Mouse (Mus musculus) adrenal gland, postnatal 4 days (tissue): ENCODE data around the gene Slc25a11. TPM values are rescaled to one million over a fixed set of nuclear protein-coding genes. Genes with fewer than 3 reads are reported as not detected.

Source experiments
- total RNA-seq, 2 experiments: library from RNA; stranded (reverse); gene quantifications; 2 replicates each; pipeline ENCODE4 v1.2.3; 2021

Slc25a11 gene
- total RNA-seq, 2 experiments from 2014 or later = 153 TPM

Other genes with a start within 250 kb of the Slc25a11 start
- gene Pelp1, start 237.4 kb downstream of the Slc25a11 start, total RNA-seq = 10 to 100 TPM; 37.2 to 40.5 TPM
- 10 to 100 TPM; 30.4 to 32.3 TPM for gene Arrb2, start 214.8 kb downstream of the Slc25a11 start, total RNA-seq
- 10 to 100 TPM; 17.3 to 18.6 TPM for gene Med11, start 195.6 kb downstream of the Slc25a11 start, total RNA-seq
- gene Zmynd15, start 188.0 kb downstream of the Slc25a11 start, total RNA-seq = 1 to 10 TPM; 2.2 to 2.3 TPM
- 1 to 10 TPM; 5.8 to 7.4 TPM for gene Cxcl16, start 187.5 kb downstream of the Slc25a11 start, total RNA-seq
- 1 to 10 TPM; 1.3 TPM for gene Tm4sf5, start 142.2 kb downstream of the Slc25a11 start, total RNA-seq
- under 1 TPM; 0.51 to 0.64 TPM for gene Vmo1, start 132.9 kb downstream of the Slc25a11 start, total RNA-seq
- 1 to 10 TPM in 1 of 2 experiments, not detected in 1; 5.0 TPM for gene Gltpd2, start 128.3 kb downstream of the Slc25a11 start, total RNA-seq
- gene Psmb6, start 122.1 kb downstream of the Slc25a11 start, total RNA-seq = 100 to 1,000 TPM; 289 to 310 TPM
- not detected for gene Gm40193, start 114.5 kb downstream of the Slc25a11 start, total RNA-seq
- 10 to 100 TPM; 11.8 to 15.4 TPM for gene Pld2, start 107.4 kb downstream of the Slc25a11 start, total RNA-seq
- gene Mink1, start 84.6 kb downstream of the Slc25a11 start, total RNA-seq = 10 to 100 TPM; 67.7 to 67.8 TPM
- gene 4930544D05Rik, start 31.6 kb downstream of the Slc25a11 start, total RNA-seq = not detected
- under 1 TPM in 1 of 2 experiments, not detected in 1; 0.36 TPM for gene Chrne, start 28.3 kb downstream of the Slc25a11 start, total RNA-seq
- 1 to 10 TPM in 1 of 2 experiments, under 1 TPM in 1; 0.28 to 1.2 TPM for gene Gp1ba, start 8.4 kb downstream of the Slc25a11 start, total RNA-seq
- gene Rnf167, start 244 bp downstream of the Slc25a11 start, total RNA-seq = 100 to 1,000 TPM; 100 to 106 TPM
- gene Pfn1, start 7.2 kb upstream of the Slc25a11 start, total RNA-seq = 100 to 1,000 TPM; 804 to 830 TPM
- gene Eno3, start 9.7 kb upstream of the Slc25a11 start, total RNA-seq = 100 to 1,000 TPM in 1 of 2 experiments, 10 to 100 TPM in 1; 72.6 to 112 TPM
- 10 to 100 TPM; 82.0 to 87.2 TPM for gene Spag7, start 21.9 kb upstream of the Slc25a11 start, total RNA-seq
- gene Camta2, start 40.6 kb upstream of the Slc25a11 start, total RNA-seq = 10 to 100 TPM; 36.2 to 37.8 TPM
- 10 to 100 TPM in 1 of 2 experiments, 1 to 10 TPM in 1; 7.0 to 10.2 TPM for gene Inca1, start 52.7 kb upstream of the Slc25a11 start, total RNA-seq
- 100 to 1,000 TPM; 135 to 149 TPM for gene Kif1c, start 53.1 kb upstream of the Slc25a11 start, total RNA-seq
- gene Zfp3, start 116.7 kb upstream of the Slc25a11 start, total RNA-seq = 10 to 100 TPM; 12.9 to 13.2 TPM
- under 1 TPM; 0.48 to 0.68 TPM for gene Scimp, start 165.1 kb upstream of the Slc25a11 start, total RNA-seq
- 10 to 100 TPM; 95.2 to 96.0 TPM for gene Rabep1, start 197.3 kb upstream of the Slc25a11 start, total RNA-seq